Mouse (Mus musculus): ENCODE measurements at regions not wholly inside any gene's neighbourhood (a gene's known extent, or its start where the extent isn't known, plus 50 kb on each side); places are given as distances from the start of the nearest gene placed in this dataset.
"Not testable (repeated sequence)": the region's sequence is repeated elsewhere in the genome, so short reads cannot be mapped to it uniquely, and the experiment has no call there.

GRCm38 (mm10) chr10:96697781-96698180, 81.0 kb downstream of the Btg1 start:
- H3K36me3 ChIP-seq (ENCODE audit: control insufficient read depth, insufficient read depth, low read length) = no peaks in the 10 kb centered on the region
- ATAC-seq = no peak
- H3K4me2 ChIP-seq (ENCODE audit: low read depth, low read length) = no peak overlapping the region
- H3K27ac ChIP-seq (ENCODE audit: low read length) = no peak overlapping the region
- WGBS = 60% methylated on average over 3 of the region's 3 CpGs
- H3K4me1 ChIP-seq (ENCODE audit: control insufficient read depth, insufficient read depth, low read length) = peaks cover 5% of the 10 kb centered on the region; the same call in 1 of the 2 replicates
- H3K9me3 ChIP-seq (ENCODE audit: control insufficient read depth, low read length) = no peaks in the 10 kb centered on the region
- no peak overlapping the region for H3K9ac ChIP-seq (ENCODE audit: low read depth, low read length)
- H3K27me3 ChIP-seq (replicated peaks; ENCODE audit: control insufficient read depth, insufficient read depth, low read length) = no peaks in the 10 kb centered on the region
- no peak overlapping the region for H3K4me3 ChIP-seq (ENCODE audit: low read length)

- no peaks in the 10 kb centered on the region for H3K36me3 ChIP-seq (ENCODE audit: control insufficient read depth, insufficient read depth, low read length)
- no peaks in the 10 kb centered on the region for H3K27me3 ChIP-seq (replicated peaks; ENCODE audit: control insufficient read depth, insufficient read depth, low read length)
- ATAC-seq = no peak
- H3K9me3 ChIP-seq (ENCODE audit: control insufficient read depth, low read length) = no peaks in the 10 kb centered on the region
- H3K4me1 ChIP-seq (ENCODE audit: control insufficient read depth, insufficient read depth, low read length) = no peaks in the 10 kb centered on the region
- H3K4me2 ChIP-seq (ENCODE audit: low read depth, low read length) = no peak overlapping the region
- H3K4me3 ChIP-seq (ENCODE audit: low read length) = no peak overlapping the region
- no peak overlapping the region for H3K9ac ChIP-seq (ENCODE audit: low read depth, low read length)
- WGBS = 85% methylated on average over 4 of the region's 4 CpGs
- H3K27ac ChIP-seq (ENCODE audit: low read length) = no peak overlapping the region
Observed at GRCm38 (mm10) chr10:96706656-96707055, 89.8 kb downstream of the Btg1 start.

GRCm38 (mm10) chr10:96708471-96708870, 91.7 kb downstream of the Btg1 start:
- 91% methylated on average over 2 of the region's 2 CpGs for WGBS
- Histone ChIP-seq H3K9ac (ENCODE audit: low read depth, low read length) (no peak overlapping the region), H3K4me2 (ENCODE audit: low read depth, low read length) (no peak overlapping the region), H3K27me3 (replicated peaks; ENCODE audit: control insufficient read depth, insufficient read depth, low read length) (no peaks in the 10 kb centered on the region), H3K4me1 (ENCODE audit: control insufficient read depth, insufficient read depth, low read length) (no peaks in the 10 kb centered on the region), H3K27ac (ENCODE audit: low read length) (no peak overlapping the region), H3K36me3 (ENCODE audit: control insufficient read depth, insufficient read depth, low read length) (no peaks in the 10 kb centered on the region), H3K9me3 (ENCODE audit: control insufficient read depth, low read length) (no peaks in the 10 kb centered on the region), H3K4me3 (ENCODE audit: low read length) (no peak overlapping the region)
- ATAC-seq = no peak

GRCm38 (mm10) chr10:96709698-96710356, 93.0 kb downstream of the Btg1 start:
- H3K4me3 ChIP-seq (ENCODE audit: low read length) = no peak overlapping the region
- WGBS = 86% methylated on average over 13 of the region's 13 CpGs

GRCm38 (mm10) chr10:96711993-96712392, 95.2 kb downstream of the Btg1 start:
- no peak overlapping the region for H3K9ac ChIP-seq (ENCODE audit: low read depth, low read length)
- H3K9me3 ChIP-seq (ENCODE audit: control insufficient read depth, low read length) = no peaks in the 10 kb centered on the region
- no peak overlapping the region for H3K4me2 ChIP-seq (ENCODE audit: low read depth, low read length)
- no peaks in the 10 kb centered on the region for H3K27me3 ChIP-seq (replicated peaks; ENCODE audit: control insufficient read depth, insufficient read depth, low read length)
- no peak overlapping the region for H3K27ac ChIP-seq (ENCODE audit: low read length)
- H3K4me3 ChIP-seq (ENCODE audit: low read length) = no peak overlapping the region
- H3K36me3 ChIP-seq (ENCODE audit: control insufficient read depth, insufficient read depth, low read length) = no peaks in the 10 kb centered on the region
- whole genome bisulfite sequencing = 74% methylated on average over 2 of the region's 2 CpGs
- no peaks in the 10 kb centered on the region for H3K4me1 ChIP-seq (ENCODE audit: control insufficient read depth, insufficient read depth, low read length)
- ATAC-seq = no peak

More at GRCm38 (mm10) chr10:96709698-96710356, 93.0 kb downstream of the Btg1 start:
- Histone ChIP-seq H3K4me2 (ENCODE audit: low read depth, low read length) (no peak overlapping the region), H3K4me1 (ENCODE audit: control insufficient read depth, insufficient read depth, low read length) (no peaks in the 10 kb centered on the region), H3K36me3 (ENCODE audit: control insufficient read depth, insufficient read depth, low read length) (no peaks in the 10 kb centered on the region), H3K27me3 (replicated peaks; ENCODE audit: control insufficient read depth, insufficient read depth, low read length) (no peaks in the 10 kb centered on the region), H3K9me3 (ENCODE audit: control insufficient read depth, low read length) (no peaks in the 10 kb centered on the region), H3K27ac (ENCODE audit: low read length) (no peak overlapping the region), H3K9ac (ENCODE audit: low read depth, low read length) (no peak overlapping the region)
- ATAC-seq = no peak

GRCm38 (mm10) chr10:96714702-96715101, 97.9 kb downstream of the Btg1 start:
- Histone ChIP-seq H3K36me3 (ENCODE audit: control insufficient read depth, insufficient read depth, low read length) (no peaks in the 10 kb centered on the region), H3K27ac (ENCODE audit: low read length) (no peak overlapping the region), H3K9me3 (ENCODE audit: control insufficient read depth, low read length) (no peaks in the 10 kb centered on the region), H3K4me1 (ENCODE audit: control insufficient read depth, insufficient read depth, low read length) (no peaks in the 10 kb centered on the region), H3K4me3 (ENCODE audit: low read length) (no peak overlapping the region), H3K9ac (ENCODE audit: low read depth, low read length) (no peak overlapping the region), H3K27me3 (replicated peaks; ENCODE audit: control insufficient read depth, insufficient read depth, low read length) (no peaks in the 10 kb centered on the region), H3K4me2 (ENCODE audit: low read depth, low read length) (no peak overlapping the region)
- WGBS = 73% methylated on average over 2 of the region's 2 CpGs
- no peak for ATAC-seq

- WGBS = 70% methylated on average over 7 of the region's 7 CpGs
- Histone ChIP-seq H3K4me2 (ENCODE audit: low read depth, low read length) (no peak overlapping the region), H3K4me3 (ENCODE audit: low read length) (no peak overlapping the region), H3K27me3 (replicated peaks; ENCODE audit: control insufficient read depth, insufficient read depth, low read length) (no peaks in the 10 kb centered on the region), H3K9me3 (ENCODE audit: control insufficient read depth, low read length) (no peaks in the 10 kb centered on the region), H3K4me1 (ENCODE audit: control insufficient read depth, insufficient read depth, low read length) (peaks cover 7% of the 10 kb centered on the region), H3K27ac (ENCODE audit: low read length) (no peak overlapping the region), H3K9ac (ENCODE audit: low read depth, low read length) (no peak overlapping the region), H3K36me3 (ENCODE audit: control insufficient read depth, insufficient read depth, low read length) (no peaks in the 10 kb centered on the region)
- ATAC-seq = no peak
Observed at GRCm38 (mm10) chr10:96717281-96717680, 100.5 kb downstream of the Btg1 start.

GRCm38 (mm10) chr10:96718706-96719105, 101.9 kb downstream of the Btg1 start:
- WGBS = 93% methylated on average over 7 of the region's 7 CpGs
- H3K36me3 ChIP-seq (ENCODE audit: control insufficient read depth, insufficient read depth, low read length); H3K4me3 ChIP-seq (ENCODE audit: low read length); ATAC-seq; H3K9ac ChIP-seq (ENCODE audit: low read depth, low read length); H3K4me2 ChIP-seq (ENCODE audit: low read depth, low read length); H3K27me3 ChIP-seq (replicated peaks; ENCODE audit: control insufficient read depth, insufficient read depth, low read length); H3K27ac ChIP-seq (ENCODE audit: low read length); H3K9me3 ChIP-seq (ENCODE audit: control insufficient read depth, low read length): not testable (repeated sequence)
- H3K4me1 ChIP-seq (ENCODE audit: control insufficient read depth, insufficient read depth, low read length) = peaks cover 15% of the 10 kb centered on the region

- Histone ChIP-seq H3K4me3 (ENCODE audit: low read length) (no peak overlapping the region), H3K9ac (ENCODE audit: low read depth, low read length) (no peak overlapping the region), H3K9me3 (ENCODE audit: control insufficient read depth, low read length) (no peaks in the 10 kb centered on the region), H3K4me2 (ENCODE audit: low read depth, low read length) (no peak overlapping the region), H3K4me1 (ENCODE audit: control insufficient read depth, insufficient read depth, low read length) (peaks cover 23% of the 10 kb centered on the region), H3K27me3 (replicated peaks; ENCODE audit: control insufficient read depth, insufficient read depth, low read length) (no peaks in the 10 kb centered on the region), H3K27ac (ENCODE audit: low read length) (no peak overlapping the region), H3K36me3 (ENCODE audit: control insufficient read depth, insufficient read depth, low read length) (no peaks in the 10 kb centered on the region)
- 52% methylated on average over 7 of the region's 7 CpGs for WGBS
- ATAC-seq = no peak
Observed at GRCm38 (mm10) chr10:96720281-96720711, 103.5 kb downstream of the Btg1 start.
